Mouse (Mus musculus) stomach, postnatal 0 days (tissue): ENCODE data around the gene Pars2.

Source experiments
- CTCF ChIP-seq: IDR thresholded peaks from 2 replicates; pipeline ENCODE4 v1.5.1; 2016; ENCODE audit warnings: antibody characterized with exemption, low read depth, mild to moderate bottlenecking, moderate library complexity
- EP300 ChIP-seq: optimal IDR thresholded peaks from 2 replicates; pipeline ENCODE3; 2016; ENCODE audit warnings: antibody characterized with exemption

DNA sequence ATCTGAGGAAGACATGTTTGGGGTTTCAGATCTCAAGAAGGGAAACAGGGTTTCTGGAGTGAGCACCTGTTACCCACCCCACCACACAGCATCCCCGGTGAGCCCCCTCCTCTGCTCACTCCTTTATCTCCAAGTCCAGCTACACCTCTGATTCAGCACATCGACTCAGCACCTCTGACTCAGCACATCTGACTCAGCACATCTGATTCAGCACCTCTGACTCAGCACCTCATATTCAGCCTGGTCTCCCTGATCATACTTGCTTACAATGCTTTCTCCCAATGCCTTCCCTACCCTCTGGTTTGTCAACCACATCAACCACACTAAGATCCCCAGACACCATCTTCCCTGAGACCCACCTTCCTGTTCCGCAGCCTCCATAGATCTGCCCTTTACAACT, 37.3 kb upstream of the Pars2 start:
- TF ChIP-seq CTCF: no peak
- TF ChIP-seq EP300: no peak
